8 mouse cellular contexts compared by ENCODE assay signal in genomic region chr11:7214342-7214660, GRCm38 (mm10). TPM values are rescaled to one million over a fixed set of nuclear protein-coding genes. Genes with fewer than 3 reads are reported as not detected.
A peak's percentile ranks its signal among the peaks of the same experiment; 100 is the strongest.
DNase-seq lines count a peak whose midpoint lies in the region; ATAC-seq and TF ChIP-seq lines count a peak whose summit lies in the region.

No protein-coding gene starts in this region.

- TF ChIP-seq CTCF in gastrocnemius, adult 2 months (IDR thresholded peaks at IDR 0.05), result no peak
- no peak for TF ChIP-seq CTCF in E14TG2a.4 (conservative IDR thresholded peaks at IDR 0.05; ENCODE audit: low read length)
- no peak; the same call in 1 of the 2 replicates for TF ChIP-seq CTCF in forebrain, postnatal 0 days (IDR thresholded peaks at IDR 0.05; ENCODE audit: low read depth)

- intact Hi-C loops in gastrocnemius, adult 2 months (cut with DNase I), result loop anchor here (2.0 to 10.0 kb wide), 3 partner anchors 353 to 1310 kb away; no protein-coding TSS in a partner anchor

- peak overlapping the region; percentile 70; the same call in 1 of the 2 replicates for H3K27ac ChIP-seq in gastrocnemius, adult 2 months
- H3K27ac ChIP-seq in forebrain, postnatal 0 days (ENCODE audit: low read depth, low read length), result no peak overlapping the region; the same call in 1 of the 2 replicates
- H3K27ac ChIP-seq in liver, embryonic 13.5 days, result no peak overlapping the region

- WGBS in forebrain, postnatal 0 days, result under 1% methylated on average over 12 of the region's 12 CpGs
- WGBS in liver, embryonic 13.5 days (ENCODE audit: insufficient replicate concordance), result 2% methylated on average over 12 of the region's 12 CpGs

- peaks cover 26% of the 10 kb centered on the region for H3K4me1 ChIP-seq in E14TG2a.4 (replicated peaks; ENCODE audit: low read depth, low read length)
- H3K4me1 ChIP-seq in forebrain, postnatal 0 days (ENCODE audit: insufficient read depth), result peaks cover 9% of the 10 kb centered on the region; the same call in 1 of the 2 replicates
- no peaks in the 10 kb centered on the region for H3K4me1 ChIP-seq in liver, embryonic 13.5 days (replicated peaks)

- no peak for ATAC-seq in forebrain, postnatal 0 days
- no peak for ATAC-seq in liver, embryonic 13.5 days (ENCODE audit: low read depth)
- no peak for ATAC-seq in megakaryocyte, adult 5-6 weeks (ENCODE audit: poor library complexity, severe bottlenecking)

- peaks cover 22% of the 10 kb centered on the region; the same call in 1 of the 2 replicates for H3K9me3 ChIP-seq in E14TG2a.4 (ENCODE audit: low read length)
- H3K9me3 ChIP-seq in forebrain, postnatal 0 days (ENCODE audit: low read length), result no peaks in the 10 kb centered on the region
- H3K9me3 ChIP-seq in liver, embryonic 13.5 days (replicated peaks), result no peaks in the 10 kb centered on the region

- H3K4me3 ChIP-seq in gastrocnemius, adult 2 months, result peak overlapping the region; percentile 82
- H3K4me3 ChIP-seq in E14TG2a.4 (replicated peaks; ENCODE audit: low read length), result peak overlapping the region; percentile 84
- peak overlapping the region; percentile 72 for H3K4me3 ChIP-seq in forebrain, postnatal 0 days (ENCODE audit: low read depth, low read length)
- H3K4me3 ChIP-seq in liver, embryonic 13.5 days (replicated peaks), result peak overlapping the region; percentile 49; the same call in 1 of the 2 replicates

- peaks cover 31% of the 10 kb centered on the region for H3K27me3 ChIP-seq in E14TG2a.4 (ENCODE audit: insufficient read depth, low read length)
- H3K27me3 ChIP-seq in forebrain, postnatal 0 days (ENCODE audit: insufficient read depth, low read length), result peaks cover 8% of the 10 kb centered on the region
- H3K27me3 ChIP-seq in liver, embryonic 13.5 days, result peaks cover 49% of the 10 kb centered on the region

- peaks cover 8% of the 10 kb centered on the region for H3K36me3 ChIP-seq in E14TG2a.4 (ENCODE audit: insufficient read depth, low read length)
- H3K36me3 ChIP-seq in forebrain, postnatal 0 days (ENCODE audit: insufficient read depth), result 0 out of 2 replicates have a peak, but pooled peaks cover 2% of the 10 kb centered on the region
- no peaks in the 10 kb centered on the region for H3K36me3 ChIP-seq in liver, embryonic 13.5 days

- peak overlapping the region; percentile 85 for H3K9ac ChIP-seq in forebrain, postnatal 0 days
- no peak overlapping the region for H3K9ac ChIP-seq in liver, embryonic 13.5 days

- DNase-seq in gastrocnemius, adult 2 months, result no peak
- DNase-seq in gastrocnemius, postnatal 4 days (ENCODE audit: low spot score in 2 of 2), result no peak
- DNase-seq in forebrain, postnatal 0 days, result no peak
- no peak for DNase-seq in liver, embryonic 13.5 days
- DNase-seq in embryo, embryonic 9.5 days (ENCODE audit: extremely low spot score), result no peak
- no peak for DNase-seq in c-Kit-positive CD71-positive TER-119-positive erythroid progenitor cells, embryonic 14.5 days (ENCODE audit: low spot score)

- H3K4me2 ChIP-seq in forebrain, postnatal 0 days (ENCODE audit: low read depth), result peak overlapping the region; percentile 95
- H3K4me2 ChIP-seq in liver, embryonic 13.5 days, result peak overlapping the region; percentile 57

RNA-seq across cellular contexts. Expression of gene Igfbp3, which starts 0.6 kb away (rescaled TPM):
- total RNA-seq in gastrocnemius, adult 2 months (2021), result 10 to 100 TPM; 10.7 to 18.1 TPM
- total RNA-seq in gastrocnemius, postnatal 4 days (2021), result 100 to 1,000 TPM; 149 to 168 TPM
- total RNA-seq in forebrain, postnatal 0 days (2014; rRNA removed), result 56.6 and 61.9 TPM in 2 replicates
- polyA plus RNA-seq in forebrain, postnatal 0 days (2015; fragmentation: Nextera tagmentation; extraction: Ambion mirVana), result 29.9 and 32.6 TPM in 2 replicates
- polyA plus RNA-seq in liver, embryonic 13.5 days (2015; fragmentation: Nextera tagmentation; extraction: Ambion mirVana), result 22.8 and 24.8 TPM in 2 replicates
- total RNA-seq in megakaryocyte, adult 5-6 weeks (2015), result 0.09 TPM in 1 of 2 replicates, not detected in the other
- 0.07 and 0.24 TPM in 2 replicates for total RNA-seq in megakaryocyte, adult 5-6 weeks (2017)

RNA-seq across cellular contexts. Expression of gene Igfbp1, which starts 16.7 kb away (rescaled TPM):
- not detected for total RNA-seq in gastrocnemius, adult 2 months (2021)
- 1 to 10 TPM in 1 of 2 experiments, under 1 TPM in 1; 0.29 to 2.8 TPM for total RNA-seq in gastrocnemius, postnatal 4 days (2021)
- not detected in 2 replicates for total RNA-seq in forebrain, postnatal 0 days (2014; rRNA removed)
- not detected in 2 replicates for polyA plus RNA-seq in forebrain, postnatal 0 days (2015; fragmentation: Nextera tagmentation; extraction: Ambion mirVana)
- 52.9 and 56.9 TPM in 2 replicates for polyA plus RNA-seq in liver, embryonic 13.5 days (2015; fragmentation: Nextera tagmentation; extraction: Ambion mirVana)
- total RNA-seq in megakaryocyte, adult 5-6 weeks (2015), result not detected in 2 replicates
- total RNA-seq in megakaryocyte, adult 5-6 weeks (2017), result not detected in 2 replicates

RNA-seq across cellular contexts. Expression of gene Gm11985, which starts 25.9 kb away (rescaled TPM):
- total RNA-seq in gastrocnemius, adult 2 months (2021), result not detected
- total RNA-seq in gastrocnemius, postnatal 4 days (2021), result not detected
- total RNA-seq in forebrain, postnatal 0 days (2014; rRNA removed), result not detected in 2 replicates
- not detected in 2 replicates for polyA plus RNA-seq in forebrain, postnatal 0 days (2015; fragmentation: Nextera tagmentation; extraction: Ambion mirVana)
- not detected in 2 replicates for polyA plus RNA-seq in liver, embryonic 13.5 days (2015; fragmentation: Nextera tagmentation; extraction: Ambion mirVana)
- total RNA-seq in megakaryocyte, adult 5-6 weeks (2015), result not detected in 2 replicates
- not detected in 2 replicates for total RNA-seq in megakaryocyte, adult 5-6 weeks (2017)

Comparison
In these comparisons a context has a peak if more than half of its experiments do, and no peak if none do; other contexts are left out.
1. RNA of gene Igfbp3, which starts 0.6 kb away (total RNA-seq): 149 to 168 TPM in gastrocnemius, postnatal 4 days, 56.6 to 61.9 TPM in forebrain, postnatal 0 days and 10.7 to 18.1 TPM in gastrocnemius, adult 2 months; 0.07 to 0.24 TPM in megakaryocyte, adult 5-6 weeks; every median in the first group is over 4 times any median in the second.
2. Peak in every context shown above with its lines, with median percentiles within 50 percentile points of each other: H3K4me3 ChIP-seq.